Mouse (Mus musculus): Measurements from ENCODE around the gene H2-T22. TPM values are rescaled to one million over a fixed set of nuclear protein-coding genes. Genes with fewer than 3 reads are reported as not detected.

H2-T22 gene
- total RNA-seq, 1 experiment from 2014 or later, result 107 TPM

- ATAC-seq (ENCODE audit: extremely low read depth, insufficient number of reproducible peaks, low FRiP score, poor library complexity, severe bottlenecking), result no peak
Measured at GRCm38 (mm10) chr17:36001966-36002365, 40.6 kb downstream of the H2-T22 start.

GRCm38 (mm10) chr17:36001121-36001897, 41.2 kb downstream of the H2-T22 start:
- ATAC-seq (ENCODE audit: extremely low read depth, insufficient number of reproducible peaks, low FRiP score, poor library complexity, severe bottlenecking), result no peak

GRCm38 (mm10) chr17:36000349-36000748, 42.2 kb downstream of the H2-T22 start:
- ATAC-seq (ENCODE audit: extremely low read depth, insufficient number of reproducible peaks, low FRiP score, poor library complexity, severe bottlenecking), result no peak

- peak; percentile 21; the same call in 1 of the 2 replicates for ATAC-seq (ENCODE audit: extremely low read depth, insufficient number of reproducible peaks, low FRiP score, poor library complexity, severe bottlenecking)
Measured at GRCm38 (mm10) chr17:35999356-35999755, 43.2 kb downstream of the H2-T22 start.

- ATAC-seq (ENCODE audit: extremely low read depth, insufficient number of reproducible peaks, low FRiP score, poor library complexity, severe bottlenecking), result no peak
Measured at GRCm38 (mm10) chr17:35998545-35999305, 43.8 kb downstream of the H2-T22 start.

GRCm38 (mm10) chr17:35997713-35998510, 44.6 kb downstream of the H2-T22 start:
- ATAC-seq (ENCODE audit: extremely low read depth, insufficient number of reproducible peaks, low FRiP score, poor library complexity, severe bottlenecking), result peak; percentile 51

GRCm38 (mm10) chr17:35996949-35997348, 45.6 kb downstream of the H2-T22 start:
- peak; percentile 75 for ATAC-seq (ENCODE audit: extremely low read depth, insufficient number of reproducible peaks, low FRiP score, poor library complexity, severe bottlenecking)

- no peak for ATAC-seq (ENCODE audit: extremely low read depth, insufficient number of reproducible peaks, low FRiP score, poor library complexity, severe bottlenecking)
Measured at GRCm38 (mm10) chr17:35994879-35995240, 47.7 kb downstream of the H2-T22 start.

- peak; percentile 62 for ATAC-seq (ENCODE audit: extremely low read depth, insufficient number of reproducible peaks, low FRiP score, poor library complexity, severe bottlenecking)
Measured at GRCm38 (mm10) chr17:35994175-35994878, 48.2 kb downstream of the H2-T22 start.

- ATAC-seq (ENCODE audit: extremely low read depth, insufficient number of reproducible peaks, low FRiP score, poor library complexity, severe bottlenecking), result peak; percentile 58
Measured at GRCm38 (mm10) chr17:35993675-35994074, 48.9 kb downstream of the H2-T22 start.

- ATAC-seq (ENCODE audit: extremely low read depth, insufficient number of reproducible peaks, low FRiP score, poor library complexity, severe bottlenecking), result no peak
Measured at GRCm38 (mm10) chr17:35991781-35992180, 50.8 kb downstream of the H2-T22 start.

Other genes starting within 250 kb of the H2-T22 start
- 74.1 and 100 TPM in 2 replicates for gene Ier3, start 221.1 kb downstream of the H2-T22 start, total RNA-seq (2017)
- 172 and 193 TPM in 2 replicates for gene Flot1, start 219.5 kb downstream of the H2-T22 start, total RNA-seq (2017)
- 182 and 191 TPM in 2 replicates for gene Tubb5, start 204.4 kb downstream of the H2-T22 start, total RNA-seq (2017)
- 22.5 and 30.7 TPM in 2 replicates for gene Mdc1, start 201.2 kb downstream of the H2-T22 start, total RNA-seq (2017)
- gene Nrm, start 181.4 kb downstream of the H2-T22 start, total RNA-seq (2017), result 42.5 and 45.6 TPM in 2 replicates
- gene Ppp1r18, start 177.2 kb downstream of the H2-T22 start, total RNA-seq (2017), result 146 and 163 TPM in 2 replicates
- gene Dhx16, start 162.9 kb downstream of the H2-T22 start, total RNA-seq (2017), result 106 and 121 TPM in 2 replicates
- gene 2310061I04Rik, start 145.3 kb downstream of the H2-T22 start, total RNA-seq (2017), result 9.6 and 12.8 TPM in 2 replicates
- 26.9 and 31.3 TPM in 2 replicates for gene Atat1, start 132.7 kb downstream of the H2-T22 start, total RNA-seq (2017)
- gene Mrps18b, start 126.4 kb downstream of the H2-T22 start, total RNA-seq (2017), result 29.3 and 36.8 TPM in 2 replicates
- gene Ppp1r10, start 126.3 kb downstream of the H2-T22 start, total RNA-seq (2017), result 413 and 415 TPM in 2 replicates
- gene Abcf1, start 73.0 kb downstream of the H2-T22 start, total RNA-seq (2017), result 162 and 172 TPM in 2 replicates
- 39.3 and 41.5 TPM in 2 replicates for gene Gnl1, start 62.9 kb downstream of the H2-T22 start, total RNA-seq (2017)
- gene Prr3, start 62.5 kb downstream of the H2-T22 start, total RNA-seq (2017), result 21.6 and 33.6 TPM in 2 replicates
- 255 and 292 TPM in 2 replicates for gene H2-T24, start 22.2 kb downstream of the H2-T22 start, total RNA-seq (2017)
- gene H2-T23, start 9.9 kb downstream of the H2-T22 start, total RNA-seq (2017), result 431 and 448 TPM in 2 replicates
- gene Gm6034, start 214 bp upstream of the H2-T22 start, total RNA-seq (2017), result not detected in 2 replicates
- gene Gm11127, start 15.6 kb upstream of the H2-T22 start, total RNA-seq (2017), result not detected in 2 replicates
- gene Gm19684, start 78.9 kb upstream of the H2-T22 start, total RNA-seq (2017), result 1.2 and 1.4 TPM in 2 replicates
- gene Gm7030, start 86.7 kb upstream of the H2-T22 start, total RNA-seq (2017), result not detected in 2 replicates
- not detected in 2 replicates for gene Gm8909, start 125.8 kb upstream of the H2-T22 start, total RNA-seq (2017)
- not detected in 2 replicates for gene H2-T3, start 147.5 kb upstream of the H2-T22 start, total RNA-seq (2017)
- 26.3 and 30.1 TPM in 2 replicates for gene Rpp21, start 215.3 kb upstream of the H2-T22 start, total RNA-seq (2017)
- 75.5 and 76.1 TPM in 2 replicates for gene Trim39, start 229.5 kb upstream of the H2-T22 start, total RNA-seq (2017)
- gene H2-M10.2, start 243.7 kb upstream of the H2-T22 start, total RNA-seq (2017), result not detected in 2 replicates

Data from neutrophil, adult 5-6 weeks (primary cell).